Mouse (Mus musculus): ENCODE results near the gene Aip.

DNA sequence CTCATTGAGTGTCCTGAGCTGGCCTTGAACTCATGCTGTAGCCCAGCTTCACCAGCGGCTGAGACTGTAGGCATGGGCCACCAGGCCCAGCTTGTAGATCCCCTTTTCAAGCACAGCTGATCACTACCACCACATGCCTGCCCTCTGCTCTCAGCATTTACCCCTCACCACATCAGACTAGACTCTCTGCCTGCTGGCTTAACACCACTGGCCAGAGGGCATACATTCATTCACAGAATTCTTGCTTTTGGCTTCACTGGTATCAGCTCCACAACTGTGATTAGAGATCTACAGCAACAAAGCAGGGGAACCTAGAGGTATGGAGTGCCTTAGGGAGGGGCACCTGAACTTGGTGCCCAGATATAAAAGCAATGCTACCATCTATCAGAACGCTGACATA, 5.2 kb downstream of the Aip start:
- TF ChIP-seq CHD2 (IDR thresholded peaks at IDR 0.05; ENCODE audit: low read depth, low read length) (no peak), ZNF384 (IDR thresholded peaks at IDR 0.05; ENCODE audit: low read depth, low read length) (no peak), MAFK (IDR thresholded peaks at IDR 0.05; ENCODE audit: insufficient read depth, low read depth, low read length) (no peak), HCFC1 (IDR thresholded peaks at IDR 0.05; ENCODE audit: borderline replicate concordance, insufficient read depth, low read length) (no peak), ZC3H11A (IDR thresholded peaks at IDR 0.05; ENCODE audit: borderline replicate concordance, low read depth, low read length) (no peak)
